Mouse (Mus musculus) midbrain, embryonic 15.5 days (tissue): ENCODE measurements around the gene Fam117b. TPM values are rescaled to one million over a fixed set of nuclear protein-coding genes. Genes with fewer than 3 reads are reported as not detected.

Source experiments
- ATAC-seq: fragments of 200-750 bp; cut with Nextera tagmentation; replicated peaks from 2 replicates; pipeline ENCODE4 v1.8.0; 2017; ENCODE audit warnings: moderate TSS enrichment
- H3K27ac ChIP-seq: fragments of 300-500 bp; sonication (generic); 2 replicates; pipeline ENCODE4 v1.5.1; 2015; ENCODE audit warnings: mild to moderate bottlenecking, inconsistent platforms
- H3K27me3 ChIP-seq: fragments of 300-500 bp; sonication (generic); replicated peaks from 2 replicates; pipeline ENCODE4 v1.6.1; 2015; ENCODE audit warnings: inconsistent platforms
- H3K36me3 ChIP-seq: fragments of 300-500 bp; sonication (generic); replicated peaks from 2 replicates; pipeline ENCODE4 v1.6.1; 2015; ENCODE audit warnings: inconsistent platforms
- H3K4me1 ChIP-seq: fragments of 300-500 bp; sonication (generic); 2 replicates; pipeline ENCODE4 v1.6.1; 2015; ENCODE audit warnings: inconsistent platforms
- H3K4me2 ChIP-seq: fragments of 300-500 bp; sonication (generic); 2 replicates; pipeline ENCODE4 v1.6.1; 2015; ENCODE audit warnings: inconsistent platforms, mild to moderate bottlenecking, moderate library complexity
- H3K4me3 ChIP-seq: fragments of 300-500 bp; sonication (generic); 2 replicates; pipeline ENCODE4 v1.5.1; 2015; ENCODE audit warnings: mild to moderate bottlenecking, inconsistent platforms
- H3K9ac ChIP-seq: fragments of 300-500 bp; sonication (generic); 2 replicates; pipeline ENCODE4 v1.6.1; 2015; ENCODE audit warnings: mild to moderate bottlenecking, inconsistent platforms
- H3K9me3 ChIP-seq: fragments of 300-500 bp; sonication (generic); 2 replicates; pipeline ENCODE4 v1.6.1; 2016; ENCODE audit warnings: inconsistent platforms
- WGBS: fragments of 180-500 bp; shearing (Covaris S2); methylation state at CpG from one replicate; pipeline ENCODE4 v1.1.7; 2015; ENCODE audit warnings: mixed read lengths; 5-methylcytosine and 5-hydroxymethylcytosine counted together
- polyA plus RNA-seq: library from polyadenylated mRNA; unstranded; fragments of >200 nt; fragmentation: Nextera tagmentation; extraction: Ambion mirVana; gene quantifications from 2 replicates; pipeline ENCODE4 v1.2.1, GENCODE M21; 2015

Gene Fam117b
- polyA plus RNA-seq, 1 experiment from 2014 or later, result 48.2 TPM

- no peak overlapping the region for H3K4me3 ChIP-seq
- no peaks in the 10 kb centered on the region for H3K36me3 ChIP-seq
- 93% methylated on average over 2 of the region's 2 CpGs for WGBS
- H3K27ac ChIP-seq, result no peak overlapping the region
- ATAC-seq, result no peak
- H3K9ac ChIP-seq, result no peak overlapping the region
- H3K4me1 ChIP-seq, result no peaks in the 10 kb centered on the region
- no peaks in the 10 kb centered on the region for H3K9me3 ChIP-seq
- no peaks in the 10 kb centered on the region for H3K27me3 ChIP-seq
- H3K4me2 ChIP-seq, result no peak overlapping the region
Observed at GRCm38 (mm10) chr1:59899679-59900078, 13.1 kb upstream of the Fam117b start.

DNA sequence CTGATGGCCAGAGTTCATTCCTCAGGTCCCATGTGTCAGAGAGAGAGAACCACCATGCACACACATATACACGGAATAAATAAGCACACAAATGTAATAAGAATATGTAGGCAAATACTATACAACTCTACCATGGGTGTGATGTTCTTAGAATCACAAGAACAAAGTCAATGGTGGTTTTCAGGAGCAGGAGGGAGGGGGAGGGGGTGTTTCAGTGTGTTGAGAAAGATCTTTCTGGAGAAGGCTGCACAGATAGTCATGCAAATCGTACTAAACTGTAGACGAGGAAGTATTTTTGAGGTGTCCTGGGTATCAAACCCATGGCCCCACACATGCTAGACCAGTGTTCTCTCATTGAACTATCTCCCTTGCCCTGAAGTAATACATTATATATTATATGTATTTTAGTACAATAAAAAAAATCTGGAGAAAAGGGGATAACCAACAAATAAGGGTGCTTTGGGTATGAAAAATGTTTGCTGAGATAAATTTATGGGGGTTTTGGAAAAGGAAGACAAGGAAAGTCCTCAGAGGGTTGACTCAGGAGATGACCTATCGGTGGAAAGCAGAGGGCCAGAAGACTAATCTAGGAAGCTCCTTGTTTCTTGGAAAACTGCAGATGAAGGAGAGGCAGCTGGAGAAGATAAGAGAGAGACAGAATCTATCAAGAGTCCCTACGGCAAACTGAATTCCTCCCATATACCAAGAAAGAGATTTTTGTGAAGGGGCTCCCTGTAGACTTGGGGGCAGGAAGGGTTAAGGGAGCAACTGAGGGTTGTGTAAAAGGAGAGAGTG, 11.5 kb upstream of the Fam117b start:
- Histone ChIP-seq H3K9me3 (no peaks in the 10 kb centered on the region), H3K4me1 (no peaks in the 10 kb centered on the region), H3K27me3 (no peaks in the 10 kb centered on the region), H3K27ac (no peak overlapping the region), H3K9ac (no peak overlapping the region), H3K36me3 (no peaks in the 10 kb centered on the region), H3K4me3 (no peak overlapping the region), H3K4me2 (no peak overlapping the region)
- no peak for ATAC-seq
- 91% methylated on average over 5 of the region's 5 CpGs for WGBS

- no peaks in the 10 kb centered on the region for H3K36me3 ChIP-seq
- ATAC-seq, result no peak
- WGBS, result 46% methylated on average over 3 of the region's 3 CpGs
Observed at GRCm38 (mm10) chr1:59902634-59903033, 10.2 kb upstream of the Fam117b start.

GRCm38 (mm10) chr1:59904630-59905295, 8.0 kb upstream of the Fam117b start:
- H3K9me3 ChIP-seq, result no peaks in the 10 kb centered on the region
- H3K27ac ChIP-seq, result no peak overlapping the region
- H3K27me3 ChIP-seq, result no peaks in the 10 kb centered on the region
- no peak overlapping the region for H3K4me3 ChIP-seq
- ATAC-seq, result no peak
- no peaks in the 10 kb centered on the region for H3K4me1 ChIP-seq
- H3K9ac ChIP-seq, result no peak overlapping the region
- no peaks in the 10 kb centered on the region for H3K36me3 ChIP-seq
- no peak overlapping the region for H3K4me2 ChIP-seq
- WGBS, result 92% methylated on average over 6 of the region's 6 CpGs

More at GRCm38 (mm10) chr1:59902634-59903033, 10.2 kb upstream of the Fam117b start:
- Histone ChIP-seq H3K27ac (no peak overlapping the region), H3K4me2 (no peak overlapping the region), H3K9ac (no peak overlapping the region), H3K27me3 (no peaks in the 10 kb centered on the region), H3K4me3 (no peak overlapping the region), H3K9me3 (no peaks in the 10 kb centered on the region), H3K4me1 (no peaks in the 10 kb centered on the region)

GRCm38 (mm10) chr1:59905916-59906315, 6.9 kb upstream of the Fam117b start:
- no peak overlapping the region for H3K4me2 ChIP-seq
- no peaks in the 10 kb centered on the region for H3K9me3 ChIP-seq
- H3K27ac ChIP-seq, result no peak overlapping the region
- WGBS, result 74% methylated on average over 2 of the region's 2 CpGs
- H3K36me3 ChIP-seq, result no peaks in the 10 kb centered on the region
- H3K4me3 ChIP-seq, result no peak overlapping the region
- no peak for ATAC-seq
- no peaks in the 10 kb centered on the region for H3K27me3 ChIP-seq
- H3K9ac ChIP-seq, result no peak overlapping the region
- no peaks in the 10 kb centered on the region for H3K4me1 ChIP-seq

DNA sequence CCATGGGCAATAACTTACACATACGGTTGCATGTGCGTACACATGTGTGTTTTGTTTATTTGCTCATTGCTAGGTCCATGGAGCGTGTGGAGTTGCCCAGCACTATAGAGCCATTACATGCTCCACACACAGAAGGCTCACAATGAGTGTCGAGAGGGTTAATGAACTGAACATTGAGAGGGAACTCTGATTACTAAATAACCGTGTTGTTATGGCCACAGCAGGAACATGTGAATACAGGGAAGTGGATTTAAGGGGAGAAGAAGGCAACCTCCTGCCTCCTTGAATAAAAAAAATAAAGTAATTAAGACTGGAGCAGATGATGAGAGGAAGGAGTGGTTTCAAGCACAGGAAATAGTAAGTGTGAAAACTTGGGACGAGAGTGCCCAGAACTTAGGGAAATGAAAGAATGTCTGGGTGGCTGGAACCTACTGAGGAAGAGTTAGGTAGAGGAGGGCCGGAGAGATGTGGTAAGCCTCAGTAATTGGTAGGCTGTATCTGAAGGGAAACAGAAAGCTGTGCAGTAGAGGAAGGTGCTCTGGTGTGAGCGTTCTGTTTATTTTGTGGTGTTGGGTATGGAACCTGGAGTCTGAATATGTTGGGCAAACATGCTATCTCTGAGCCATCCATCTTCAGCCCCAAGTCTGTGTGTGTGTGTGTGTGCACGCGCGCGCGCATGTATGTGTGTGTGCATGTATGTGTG, 5.8 kb upstream of the Fam117b start:
- Histone ChIP-seq H3K27ac (no peak overlapping the region), H3K4me3 (no peak overlapping the region), H3K27me3 (no peaks in the 10 kb centered on the region), H3K36me3 (no peaks in the 10 kb centered on the region), H3K4me2 (no peak overlapping the region), H3K4me1 (no peaks in the 10 kb centered on the region), H3K9ac (no peak overlapping the region), H3K9me3 (no peaks in the 10 kb centered on the region)
- ATAC-seq, result no peak
- WGBS, result 92% methylated on average over 13 of the region's 13 CpGs

GRCm38 (mm10) chr1:59907700-59908099, 5.1 kb upstream of the Fam117b start:
- Histone ChIP-seq H3K9ac (no peak overlapping the region), H3K27ac (no peak overlapping the region), H3K4me1 (no peaks in the 10 kb centered on the region), H3K4me2 (no peak overlapping the region), H3K9me3 (no peaks in the 10 kb centered on the region), H3K27me3 (no peaks in the 10 kb centered on the region), H3K36me3 (no peaks in the 10 kb centered on the region), H3K4me3 (no peak overlapping the region)
- no peak for ATAC-seq
- WGBS, result 36% methylated on average over 2 of the region's 2 CpGs

DNA sequence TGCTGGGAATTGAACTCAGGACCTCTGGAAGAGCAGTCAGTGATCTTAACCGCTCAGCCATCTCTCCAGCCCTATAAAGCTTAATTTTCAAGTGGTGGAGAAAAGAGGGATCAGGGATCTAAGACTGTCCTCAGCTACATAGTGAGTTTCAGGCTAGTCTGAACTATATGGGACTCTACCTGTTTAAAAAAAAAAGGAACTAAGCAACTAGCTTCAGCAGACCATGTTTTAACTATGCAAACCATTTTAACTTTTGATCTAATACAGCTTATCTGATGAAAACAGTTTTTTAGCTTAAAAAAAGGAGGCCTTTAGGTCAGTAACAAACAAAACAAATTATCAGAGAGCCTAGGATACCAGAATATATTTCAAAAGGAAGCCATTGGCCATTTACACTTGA, 1.9 kb upstream of the Fam117b start:
- WGBS, result 79% methylated on average over 1 of the region's 1 CpGs
- no peaks in the 10 kb centered on the region for H3K9me3 ChIP-seq
- H3K9ac ChIP-seq, result no peak overlapping the region
- H3K4me3 ChIP-seq, result no peak overlapping the region
- peaks cover 21% of the 10 kb centered on the region for H3K4me1 ChIP-seq
- H3K4me2 ChIP-seq, result no peak overlapping the region
- H3K27ac ChIP-seq, result no peak overlapping the region
- no peaks in the 10 kb centered on the region for H3K27me3 ChIP-seq
- no peaks in the 10 kb centered on the region for H3K36me3 ChIP-seq
- no peak for ATAC-seq

DNA sequence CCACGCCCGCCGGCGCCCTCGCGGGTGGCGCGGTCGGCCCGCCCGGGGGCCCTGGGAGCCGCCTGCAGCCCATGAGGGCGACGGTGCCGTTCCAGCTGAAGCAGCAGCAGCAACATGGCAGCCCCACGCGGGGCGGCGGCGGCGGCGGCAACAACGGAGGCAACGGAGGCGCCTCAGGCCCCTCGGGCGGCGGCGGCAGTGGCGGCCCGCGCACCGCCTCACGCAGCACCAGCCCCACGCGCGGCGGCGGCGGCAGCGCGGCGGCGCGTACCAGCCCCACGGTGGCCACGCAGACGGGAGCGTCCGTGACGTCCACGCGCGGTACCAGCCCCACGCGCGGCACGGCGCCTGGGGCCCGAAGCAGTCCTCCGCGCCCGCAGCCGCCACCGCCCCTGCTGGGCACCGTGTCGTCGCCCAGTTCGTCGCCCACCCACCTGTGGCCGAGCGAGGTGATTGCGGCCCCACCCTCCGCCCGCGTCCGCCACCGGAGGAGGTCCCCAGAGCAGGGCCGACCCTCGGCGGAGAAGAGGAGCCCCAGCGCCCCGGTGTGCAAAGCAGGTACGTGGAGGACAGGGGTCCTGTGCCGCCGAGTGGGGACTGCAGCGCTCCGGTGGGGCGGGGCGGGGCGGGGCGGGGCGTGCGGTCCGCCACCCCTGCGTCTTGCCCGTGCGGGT, 526 bp downstream of the Fam117b start:
- peak; percentile 77 for ATAC-seq
- Histone ChIP-seq H3K4me3 (peak overlapping the region; percentile 97), H3K9me3 (no peaks in the 10 kb centered on the region), H3K4me2 (peak overlapping the region; percentile 65), H3K27ac (peak overlapping the region; percentile 98), H3K4me1 (peaks cover 33% of the 10 kb centered on the region), H3K36me3 (no peaks in the 10 kb centered on the region), H3K27me3 (no peaks in the 10 kb centered on the region), H3K9ac (peak overlapping the region; percentile 95)
- under 1% methylated on average over 52 of the region's 98 CpGs for WGBS

DNA sequence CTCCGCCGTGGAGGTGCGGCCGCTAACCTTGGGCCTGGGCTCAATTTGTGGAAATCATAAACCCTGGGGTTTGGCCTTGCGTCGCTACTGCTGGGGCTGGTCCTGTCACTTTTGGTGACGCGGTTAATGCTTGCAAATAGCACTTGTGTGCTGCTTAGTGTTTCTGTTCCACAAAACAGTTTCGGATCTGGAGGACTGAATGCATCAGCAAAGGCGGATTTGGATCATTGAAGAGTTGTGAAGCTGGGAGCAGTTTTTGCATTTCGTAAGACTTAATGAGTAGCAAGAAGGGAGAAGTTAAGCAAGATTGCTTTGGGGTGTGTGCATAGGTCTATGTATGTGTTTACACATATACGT, 1.0 kb downstream of the Fam117b start:
- H3K4me2 ChIP-seq, result peak overlapping the region; percentile 65
- H3K27ac ChIP-seq, result peak overlapping the region; percentile 98
- no peaks in the 10 kb centered on the region for H3K36me3 ChIP-seq
- peak overlapping the region; percentile 95 for H3K9ac ChIP-seq
- no peaks in the 10 kb centered on the region for H3K9me3 ChIP-seq
- H3K4me3 ChIP-seq, result peak overlapping the region; percentile 97
- 6% methylated on average over 12 of the region's 12 CpGs for WGBS
- H3K27me3 ChIP-seq, result no peaks in the 10 kb centered on the region
- no peak for ATAC-seq
- peaks cover 33% of the 10 kb centered on the region for H3K4me1 ChIP-seq

DNA sequence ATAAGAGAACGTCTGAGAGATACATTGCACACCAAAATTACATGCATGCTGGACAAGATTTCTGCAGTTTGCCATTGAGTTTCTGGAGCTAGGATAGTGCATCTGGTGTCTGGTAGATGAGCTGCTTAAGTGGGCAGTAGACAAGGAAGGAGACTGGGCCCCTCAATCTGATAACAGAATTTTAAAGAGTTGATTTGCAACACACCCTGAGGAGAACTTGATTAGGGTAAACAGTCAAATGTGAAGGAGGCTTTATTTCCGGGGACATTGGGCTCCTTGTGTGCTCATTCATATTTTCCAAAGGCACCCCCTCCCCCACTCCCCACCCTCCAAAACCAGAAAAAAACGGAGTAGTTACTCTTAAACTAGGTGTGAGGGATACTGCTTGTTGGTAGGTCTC, 2.0 kb downstream of the Fam117b start:
- Histone ChIP-seq H3K4me2 (peak overlapping the region; percentile 65), H3K27ac (no peak overlapping the region), H3K36me3 (no peaks in the 10 kb centered on the region), H3K4me1 (peaks cover 33% of the 10 kb centered on the region), H3K4me3 (peak overlapping the region; percentile 97), H3K9me3 (no peaks in the 10 kb centered on the region), H3K27me3 (no peaks in the 10 kb centered on the region), H3K9ac (0 out of 2 replicates have a peak overlapping the region, but pooled peaks have one; percentile 95)
- ATAC-seq, result no peak
- 61% methylated on average over 3 of the region's 3 CpGs for WGBS
